Mouse (Mus musculus): ENCODE measurements at regions not wholly inside any gene's neighbourhood (a gene's known extent, or its start where the extent isn't known, plus 50 kb on each side); places are given as distances from the start of the nearest gene placed in this dataset.
A peak's percentile ranks its signal among the peaks of the same experiment; 100 is the strongest.

GRCm38 (mm10) chr4:33659766-33660165, 264.6 kb upstream of the Cnr1 start:
- TF ChIP-seq TCF12 (IDR thresholded peaks at IDR 0.05; ENCODE audit: low read depth, low read length): no peak
- TF ChIP-seq GABPA (IDR thresholded peaks at IDR 0.05; ENCODE audit: low read depth, low read length): no peak
- TF ChIP-seq HCFC1 (IDR thresholded peaks at IDR 0.05; ENCODE audit: low read depth, low read length): no peak
- no peak for TF ChIP-seq ELF1 (IDR thresholded peaks at IDR 0.05; ENCODE audit: low read depth, low read length)
- no peak for TF ChIP-seq POLR2A (IDR thresholded peaks at IDR 0.05; ENCODE audit: control insufficient read depth in 1 of 2, insufficient read depth in 1 of 2, low read depth in 1 of 2, low read length in 2 of 2, poor library complexity in 1 of 2)
- no peak for TF ChIP-seq ZNF384 (IDR thresholded peaks at IDR 0.05; ENCODE audit: low read depth, low read length)
- TF ChIP-seq MXI1 (IDR thresholded peaks at IDR 0.05; ENCODE audit: low read depth, low read length): no peak
- TF ChIP-seq ZMIZ1 (IDR thresholded peaks at IDR 0.05; ENCODE audit: low read depth, low read length): no peak
- no peak for TF ChIP-seq SMC3 (IDR thresholded peaks at IDR 0.05; ENCODE audit: low read depth, low read length)
- no peak overlapping the region for H3K9ac ChIP-seq (ENCODE audit: control insufficient read depth, low read depth, low read length, poor library complexity, severe bottlenecking)
- no peaks in the 10 kb centered on the region for H3K36me3 ChIP-seq (ENCODE audit: control insufficient read depth in 1 of 2, insufficient read depth in 2 of 2, low read length in 2 of 2)
- no peak overlapping the region for H3K4me3 ChIP-seq (ENCODE audit: control insufficient read depth in 1 of 2, insufficient read depth in 1 of 2, low read depth in 2 of 2, low read length in 2 of 2)
- no peak for DNase-seq (ENCODE audit: low read depth, low spot score)
- H3K27me3 ChIP-seq (ENCODE audit: control insufficient read depth in 1 of 2, insufficient read depth in 2 of 2, low read length in 2 of 2): no peaks in the 10 kb centered on the region; a peak in 1 of 4 replicates
- no peaks in the 10 kb centered on the region for H3K9me3 ChIP-seq (replicated peaks; ENCODE audit: insufficient read depth, low read length)
- no peaks in the 10 kb centered on the region for H3K79me2 ChIP-seq (ENCODE audit: control insufficient read depth, insufficient read depth, low read length, poor library complexity)
- no peaks in the 10 kb centered on the region for H3K4me1 ChIP-seq (ENCODE audit: control insufficient read depth in 1 of 2, insufficient read depth in 2 of 2, low read length in 2 of 2)
- H3K27ac ChIP-seq (ENCODE audit: control insufficient read depth, low read depth, low read length): no peak overlapping the region

GRCm38 (mm10) chr4:33660553-33660952, 263.8 kb upstream of the Cnr1 start:
- Histone ChIP-seq H3K27ac (ENCODE audit: control insufficient read depth, low read depth, low read length) (no peak overlapping the region), H3K36me3 (ENCODE audit: control insufficient read depth in 1 of 2, insufficient read depth in 2 of 2, low read length in 2 of 2) (no peaks in the 10 kb centered on the region), H3K9ac (ENCODE audit: control insufficient read depth, low read depth, low read length, poor library complexity, severe bottlenecking) (no peak overlapping the region), H3K9me3 (replicated peaks; ENCODE audit: insufficient read depth, low read length) (no peaks in the 10 kb centered on the region), H3K27me3 (ENCODE audit: control insufficient read depth in 1 of 2, insufficient read depth in 2 of 2, low read length in 2 of 2) (no peaks in the 10 kb centered on the region; a peak in 1 of 4 replicates), H3K79me2 (ENCODE audit: control insufficient read depth, insufficient read depth, low read length, poor library complexity) (no peaks in the 10 kb centered on the region), H3K4me1 (ENCODE audit: control insufficient read depth in 1 of 2, insufficient read depth in 2 of 2, low read length in 2 of 2) (no peaks in the 10 kb centered on the region), H3K4me3 (ENCODE audit: control insufficient read depth in 1 of 2, insufficient read depth in 1 of 2, low read depth in 2 of 2, low read length in 2 of 2) (no peak overlapping the region)
- no peak for DNase-seq (ENCODE audit: low read depth, low spot score)
- no peak for TF ChIP-seq ELF1 (IDR thresholded peaks at IDR 0.05; ENCODE audit: low read depth, low read length)
- TF ChIP-seq USF1 (IDR thresholded peaks at IDR 0.05; ENCODE audit: low read depth, low read length): no peak
- TF ChIP-seq POLR2AphosphoS5 (IDR thresholded peaks at IDR 0.05; ENCODE audit: borderline replicate concordance, low read depth, low read length): no peak

GRCm38 (mm10) chr4:33661862-33662261, 262.5 kb upstream of the Cnr1 start:
- Histone ChIP-seq H3K9ac (ENCODE audit: control insufficient read depth, low read depth, low read length, poor library complexity, severe bottlenecking) (no peak overlapping the region), H3K9me3 (replicated peaks; ENCODE audit: insufficient read depth, low read length) (no peaks in the 10 kb centered on the region), H3K4me3 (ENCODE audit: control insufficient read depth in 1 of 2, insufficient read depth in 1 of 2, low read depth in 2 of 2, low read length in 2 of 2) (no peak overlapping the region), H3K36me3 (ENCODE audit: control insufficient read depth in 1 of 2, insufficient read depth in 2 of 2, low read length in 2 of 2) (no peaks in the 10 kb centered on the region), H3K4me1 (ENCODE audit: control insufficient read depth in 1 of 2, insufficient read depth in 2 of 2, low read length in 2 of 2) (no peaks in the 10 kb centered on the region), H3K27me3 (ENCODE audit: control insufficient read depth in 1 of 2, insufficient read depth in 2 of 2, low read length in 2 of 2) (no peaks in the 10 kb centered on the region; a peak in 1 of 4 replicates), H3K27ac (ENCODE audit: control insufficient read depth, low read depth, low read length) (no peak overlapping the region), H3K79me2 (ENCODE audit: control insufficient read depth, insufficient read depth, low read length, poor library complexity) (no peaks in the 10 kb centered on the region)
- peak; percentile 3 for DNase-seq (ENCODE audit: low read depth, low spot score)
- no peak for TF ChIP-seq JUND (IDR thresholded peaks at IDR 0.05; ENCODE audit: low read depth, low read length)
- no peak for TF ChIP-seq UBTF (IDR thresholded peaks at IDR 0.05; ENCODE audit: borderline replicate concordance, insufficient read depth, low read depth, low read length)
- no peak for TF ChIP-seq CTCF (IDR thresholded peaks at IDR 0.05 in 2 of 3, conservative IDR thresholded peaks at IDR 0.05 in 1 of 3; ENCODE audit: control insufficient read depth in 1 of 3, insufficient read depth in 1 of 3, low read depth in 2 of 3, low read length in 3 of 3, poor library complexity in 1 of 3, severe bottlenecking in 1 of 3)
